Mouse (Mus musculus) frontal cortex, adult 2 months (tissue): ENCODE data around the gene Trmt112. TPM values are rescaled to one million over a fixed set of nuclear protein-coding genes. Genes with fewer than 3 reads are reported as not detected.
"Not testable (repeated sequence)": the region's sequence is repeated elsewhere in the genome, so short reads cannot be mapped to it uniquely, and the experiment has no call there.

Source experiments
- DNase-seq, 2 experiments: peaks; one replicate each; pipeline ENCODE4 v3.0.0; 2022; ENCODE audit warnings: low spot score in 1 of 2; ENCODE audit errors: extremely low spot score in 1 of 2
- polyA plus RNA-seq: library from polyadenylated mRNA; depleted of rRNA; stranded (reverse); fragments of >200 nt; gene quantifications from 2 replicates; pipeline ENCODE4 v1.2.3, GENCODE M21; 2012

Trmt112 gene
- polyA plus RNA-seq, 1 experiment = 89.9 TPM

DNA sequence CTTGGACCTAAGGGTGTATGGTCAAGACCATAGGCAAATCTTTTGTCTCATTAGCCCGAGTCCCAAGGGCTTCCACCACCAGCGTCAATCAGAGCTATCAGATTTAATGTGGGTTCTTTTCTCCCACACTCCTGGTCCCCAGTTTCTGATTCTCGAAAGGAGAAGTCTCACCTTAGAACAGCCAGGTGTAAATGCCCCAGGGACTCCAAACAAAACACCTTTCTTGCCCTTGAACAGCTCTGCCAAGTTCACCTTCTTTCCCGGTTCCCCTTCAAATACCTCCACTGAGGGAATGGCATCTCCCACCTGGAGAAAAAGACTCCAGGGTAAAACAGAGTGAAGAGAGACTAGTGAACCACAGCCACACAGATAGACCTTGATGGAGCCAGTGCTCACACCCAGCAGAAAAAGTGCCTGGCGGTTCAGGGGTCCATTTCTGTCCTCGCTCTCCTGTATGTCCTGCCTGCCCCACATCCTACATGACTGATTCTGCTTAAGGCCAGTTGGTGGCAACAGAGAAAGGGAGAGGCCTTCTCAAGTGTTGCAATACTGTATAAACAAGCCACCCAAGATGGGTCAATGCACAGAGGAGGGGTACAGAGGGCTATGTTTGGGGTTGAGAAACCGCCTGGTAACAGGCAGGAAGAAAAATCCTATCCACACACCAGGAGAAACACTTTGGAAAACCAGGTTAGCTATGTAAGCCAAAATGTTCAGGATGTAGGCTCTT, 1.5 kb upstream of the Trmt112 start:
- DNase-seq = no peak

DNA sequence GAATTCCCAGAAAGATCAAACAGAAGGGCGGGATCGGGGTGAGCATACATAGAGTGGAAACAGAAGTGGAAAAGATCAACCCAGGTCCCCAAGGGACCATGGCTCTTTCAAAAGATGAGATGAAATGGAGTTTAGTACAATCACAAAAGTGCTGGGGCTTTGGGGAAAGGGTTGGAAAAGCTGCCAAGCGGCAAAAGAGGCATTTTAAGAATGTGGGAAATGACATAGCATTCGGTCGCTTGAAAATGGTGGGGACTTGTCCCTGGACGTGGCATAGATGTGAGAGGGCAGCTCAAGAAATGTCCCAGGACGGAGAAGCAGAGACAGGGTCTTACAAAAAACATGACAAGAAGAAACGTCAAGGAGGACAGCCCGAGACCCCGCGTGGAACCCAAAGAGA, 477 bp upstream of the Trmt112 start:
- no peak for DNase-seq

DNA sequence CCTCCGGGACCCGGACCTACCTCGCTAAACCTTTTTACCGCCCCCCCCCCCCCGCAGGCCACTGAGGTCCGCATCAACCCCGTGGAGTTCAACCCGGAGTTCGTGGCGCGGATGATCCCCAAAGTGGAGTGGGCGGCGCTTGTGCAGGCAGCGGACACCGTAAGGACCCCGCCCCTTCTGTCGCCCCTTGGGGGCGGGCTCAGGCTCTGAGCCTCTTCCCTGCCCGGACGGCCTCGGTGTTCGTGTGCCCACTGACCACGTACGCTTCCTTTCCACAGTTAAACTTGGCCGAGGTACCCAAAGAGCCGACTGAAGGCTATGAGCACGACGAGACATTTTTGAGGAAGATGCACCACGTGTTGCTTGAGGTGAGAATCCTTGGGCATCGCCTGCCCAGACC, 808 bp downstream of the Trmt112 start:
- not testable (repeated sequence) for DNase-seq

DNA sequence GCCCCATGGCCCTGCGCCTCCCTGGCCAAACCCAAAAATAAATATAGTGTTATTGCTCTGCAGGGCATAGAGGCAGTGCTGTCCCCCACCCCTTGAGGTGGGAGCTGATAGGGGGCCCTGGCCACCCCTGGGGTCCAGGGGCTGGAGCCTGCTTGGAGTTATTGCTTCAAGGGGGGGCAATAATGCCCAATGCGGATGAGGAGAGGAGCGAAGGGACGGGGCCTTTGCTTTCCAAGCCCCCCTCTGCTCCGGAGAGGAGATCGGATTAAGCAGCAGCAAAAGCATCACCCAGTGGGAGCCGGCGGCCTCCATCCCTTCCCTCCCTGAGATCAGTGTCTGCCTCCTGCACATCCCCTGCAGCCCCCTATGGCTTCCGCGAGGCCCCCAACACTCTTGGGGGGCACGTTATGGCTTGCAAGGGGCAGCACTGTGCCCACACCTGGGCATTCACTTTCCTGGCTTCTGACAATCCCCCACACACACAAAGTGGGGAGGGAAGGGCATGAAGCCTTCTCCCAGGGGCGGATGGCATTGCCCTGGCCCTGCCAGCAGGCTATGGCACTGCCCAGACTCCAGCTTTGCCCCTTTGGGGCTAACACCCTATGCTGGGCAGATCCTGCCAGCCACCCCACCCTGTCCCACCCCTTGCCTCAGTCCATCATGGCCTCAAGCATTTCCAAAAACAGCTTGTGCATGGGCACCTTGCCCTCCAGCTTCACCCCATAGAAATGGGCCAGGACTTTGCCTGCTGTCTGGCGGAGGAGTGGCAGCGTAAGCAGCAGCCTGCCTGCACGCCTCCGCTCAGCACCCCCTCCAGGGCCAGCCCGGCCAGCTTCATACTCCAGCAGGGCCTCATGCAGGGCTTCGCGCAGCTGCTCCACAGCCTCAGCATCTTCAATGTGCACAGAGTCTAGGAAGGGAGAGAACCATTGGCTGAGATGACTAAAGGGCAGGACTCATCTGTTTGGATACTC, 1.9 kb downstream of the Trmt112 start:
- DNase-seq = no peak

- no peak for DNase-seq
Observed at GRCm38 (mm10) chr19:6912205-6912970, 2.9 kb downstream of the Trmt112 start.

DNA sequence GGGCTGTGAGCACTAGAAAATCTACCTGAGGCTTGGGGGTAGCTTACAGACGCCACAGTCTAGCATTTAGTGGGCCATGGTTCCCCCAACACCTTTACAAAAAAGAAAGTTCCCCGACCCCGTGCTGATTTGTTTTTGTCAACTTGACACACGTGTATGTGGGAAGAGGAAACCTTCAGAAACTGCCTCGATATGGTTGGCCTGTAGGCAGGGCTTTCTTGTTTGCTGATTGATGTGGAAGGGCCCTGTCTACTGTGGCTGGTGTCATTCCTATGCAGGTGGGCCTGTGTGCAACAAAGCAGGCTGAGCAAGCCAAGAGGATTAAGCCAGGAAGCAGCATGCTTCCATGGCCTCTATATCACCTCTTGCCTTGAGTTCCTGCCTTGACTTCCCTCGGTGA, 3.5 kb downstream of the Trmt112 start:
- no peak for DNase-seq

DNA sequence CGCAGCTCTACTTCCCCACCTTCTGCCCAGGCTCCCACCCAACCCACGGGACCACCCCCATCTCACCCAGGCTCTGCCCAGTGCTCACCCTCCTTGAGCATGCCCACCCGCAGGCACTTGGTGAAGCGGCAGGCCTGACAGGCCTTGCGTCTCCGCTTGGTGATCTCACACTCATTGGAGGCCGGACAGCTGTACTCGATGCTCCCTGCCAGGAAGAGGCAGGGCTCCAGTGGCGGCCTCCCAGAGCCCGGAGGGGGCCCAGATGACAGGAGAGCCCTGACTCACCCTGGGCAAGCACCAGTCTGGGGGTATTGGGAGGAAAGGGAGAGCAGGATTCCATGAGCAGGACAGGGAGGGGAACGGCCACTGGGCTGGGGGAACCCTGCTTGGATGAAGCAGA, 4.5 kb downstream of the Trmt112 start:
- DNase-seq = no peak

DNA sequence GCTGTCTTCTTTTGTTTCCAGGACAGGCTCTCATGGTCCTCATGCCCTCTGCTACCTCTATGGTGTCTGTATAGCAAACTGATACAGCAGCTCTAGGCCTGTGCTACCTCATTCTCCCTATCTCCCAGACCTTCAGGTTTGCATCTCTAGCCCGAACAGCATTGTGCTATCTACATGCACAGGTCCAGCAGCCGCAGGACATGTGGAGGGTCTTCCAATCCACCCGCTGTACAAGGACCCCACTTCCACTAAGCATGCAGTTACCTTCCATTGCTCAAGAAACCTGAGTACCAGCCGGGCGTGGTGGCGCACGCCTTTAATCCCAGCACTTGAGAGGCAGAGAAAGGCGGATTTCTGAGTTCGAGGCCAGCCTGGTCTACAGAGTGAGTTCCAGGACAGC, 5.0 kb downstream of the Trmt112 start:
- DNase-seq = no peak

DNA sequence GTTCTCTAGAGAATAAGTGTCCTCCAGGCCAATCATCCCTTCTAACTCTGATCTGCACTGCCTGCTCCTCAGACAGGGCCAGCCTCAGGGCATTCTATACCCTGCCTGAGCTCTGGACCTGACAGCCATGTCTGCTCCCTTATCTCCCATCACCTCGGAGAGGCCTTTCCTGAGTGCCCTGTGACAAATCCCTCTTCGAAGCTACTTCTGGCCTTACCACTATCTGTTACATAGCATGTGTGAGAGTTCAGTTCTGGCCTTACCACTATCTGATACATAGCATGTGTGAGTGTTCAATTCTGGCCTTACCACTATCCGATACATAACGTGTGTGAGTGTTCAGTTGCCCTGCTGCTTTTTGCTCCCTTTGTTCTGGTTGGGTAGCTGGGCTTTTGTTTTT, 5.8 kb downstream of the Trmt112 start:
- DNase-seq = no peak

GRCm38 (mm10) chr19:6916496-6916895, 7.0 kb downstream of the Trmt112 start:
- DNase-seq = no peak

DNA sequence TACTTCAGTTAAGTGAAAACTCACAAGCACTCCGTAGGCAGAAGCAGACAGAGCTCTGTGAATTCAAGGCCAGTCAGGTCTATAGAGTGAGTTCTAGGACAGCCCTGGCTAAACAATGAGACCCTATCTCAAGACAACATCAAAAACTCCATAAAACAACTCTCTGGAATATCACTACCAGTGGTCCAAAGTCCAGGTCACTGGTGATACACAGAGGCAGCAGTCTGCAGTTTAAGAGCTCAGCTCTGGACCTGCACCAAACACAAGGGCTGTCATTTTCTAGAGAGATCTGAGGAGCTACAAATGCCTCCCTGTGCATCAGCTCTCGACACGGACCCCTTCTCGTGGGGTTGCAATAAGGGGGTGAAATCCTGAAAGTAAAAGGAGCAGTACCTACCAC, 8.8 kb downstream of the Trmt112 start:
- no peak for DNase-seq

DNA sequence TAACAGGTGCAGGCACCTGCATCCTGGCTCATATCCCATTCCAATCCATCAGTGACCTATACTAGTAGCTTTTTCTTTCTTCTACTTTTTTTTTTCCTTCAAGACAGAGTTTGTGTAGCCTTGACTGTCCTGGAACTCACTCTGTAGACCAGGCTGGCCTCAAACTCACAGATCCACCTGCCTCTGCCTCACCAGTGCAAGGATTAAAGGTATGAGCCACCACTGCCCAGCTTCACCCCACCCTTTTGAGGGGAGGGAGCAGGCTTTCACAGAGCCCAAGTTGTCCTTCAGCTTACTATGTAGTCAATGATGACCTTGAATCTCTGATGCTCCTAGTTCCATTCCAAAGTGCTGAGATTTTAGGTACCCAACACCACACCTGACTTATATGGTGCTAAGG, 9.9 kb downstream of the Trmt112 start:
- DNase-seq = no peak

- no peak for DNase-seq
Observed at GRCm38 (mm10) chr19:6919876-6920740, 10.6 kb downstream of the Trmt112 start.

GRCm38 (mm10) chr19:6920741-6921636, 11.5 kb downstream of the Trmt112 start:
- no peak for DNase-seq

GRCm38 (mm10) chr19:6921647-6922567, 12.4 kb downstream of the Trmt112 start, which contains the start of gene Esrra:
TSS of gene Esrra (minus strand) at chr19:6921813.
- peak; percentile 100 for DNase-seq

GRCm38 (mm10) chr19:6922901-6923735, 13.6 kb downstream of the Trmt112 start:
- DNase-seq = no peak
